Mouse (Mus musculus) lung, postnatal 0 days (tissue): ENCODE measurements around the gene Runx2.

ENCODE experiments used
- CTCF ChIP-seq: IDR thresholded peaks from 2 replicates; pipeline ENCODE4 v1.5.1; 2016; ENCODE audit warnings: antibody characterized with exemption, mild to moderate bottlenecking
- EP300 ChIP-seq: IDR thresholded peaks from 2 replicates; pipeline ENCODE4 v1.6.1; 2016; ENCODE audit warnings: antibody characterized with exemption, mild to moderate bottlenecking, control low read depth

DNA sequence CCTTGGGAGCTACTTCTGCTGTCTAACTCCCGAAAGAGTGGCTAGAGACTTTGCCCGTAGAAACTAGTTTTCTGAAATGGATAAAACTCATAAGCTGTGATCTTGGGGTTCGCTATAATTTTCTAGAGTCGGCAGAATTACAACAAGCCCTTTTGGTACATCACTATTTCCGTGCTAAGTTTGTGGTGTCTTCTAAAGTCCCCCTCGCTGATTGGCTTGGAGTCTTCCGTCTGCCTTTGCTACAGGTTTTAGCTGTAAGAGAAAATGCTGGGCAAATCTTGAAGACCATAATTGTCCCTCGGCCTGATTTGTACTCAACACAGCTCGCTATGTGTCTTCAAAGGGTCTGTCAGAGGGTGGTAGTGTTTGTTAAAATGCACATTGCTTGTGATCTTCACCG lies 205.2 kb downstream of the Runx2 start:
- no peak for TF ChIP-seq CTCF
- TF ChIP-seq EP300: no peak
